Mouse (Mus musculus): ENCODE measurements around the gene Clmn.

The Clmn gene

GRCm38 (mm10) chr12:104812711-104813110 lies 52.2 kb downstream of the Clmn start:
- DNase-seq = peak in 1 of 2 experiments; percentile 19

DNA sequence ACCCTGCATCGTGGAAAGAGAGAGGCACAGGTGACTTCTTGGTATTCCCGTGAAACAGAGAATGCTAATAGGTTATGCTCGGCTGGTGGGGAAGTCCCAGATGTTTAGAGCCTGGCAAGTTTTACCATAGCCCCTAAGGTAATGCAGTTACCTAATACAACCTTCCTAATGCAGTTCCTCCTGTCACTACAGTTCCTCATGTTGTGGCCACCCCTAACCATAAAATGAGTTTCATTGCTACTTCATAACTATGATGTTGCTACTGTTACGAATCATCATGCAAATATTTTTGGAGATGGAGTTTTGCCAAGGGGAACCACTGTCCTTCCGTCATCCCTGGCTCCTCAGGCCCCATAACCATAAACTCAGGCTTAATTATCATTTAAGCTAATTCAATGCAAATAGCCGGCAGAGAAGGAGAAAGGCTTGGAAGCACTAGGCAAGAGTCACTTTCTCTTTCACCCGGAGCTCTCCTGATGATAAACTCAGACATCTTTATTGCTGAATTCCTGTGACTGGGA lies 53.9 kb downstream of the Clmn start:
- DNase-seq = no peak

GRCm38 (mm10) chr12:104808421-104809067 lies 56.3 kb downstream of the Clmn start:
- DNase-seq = no peak

- no peak for DNase-seq
Observed at GRCm38 (mm10) chr12:104806680-104807375, 58.0 kb downstream of the Clmn start.

DNA sequence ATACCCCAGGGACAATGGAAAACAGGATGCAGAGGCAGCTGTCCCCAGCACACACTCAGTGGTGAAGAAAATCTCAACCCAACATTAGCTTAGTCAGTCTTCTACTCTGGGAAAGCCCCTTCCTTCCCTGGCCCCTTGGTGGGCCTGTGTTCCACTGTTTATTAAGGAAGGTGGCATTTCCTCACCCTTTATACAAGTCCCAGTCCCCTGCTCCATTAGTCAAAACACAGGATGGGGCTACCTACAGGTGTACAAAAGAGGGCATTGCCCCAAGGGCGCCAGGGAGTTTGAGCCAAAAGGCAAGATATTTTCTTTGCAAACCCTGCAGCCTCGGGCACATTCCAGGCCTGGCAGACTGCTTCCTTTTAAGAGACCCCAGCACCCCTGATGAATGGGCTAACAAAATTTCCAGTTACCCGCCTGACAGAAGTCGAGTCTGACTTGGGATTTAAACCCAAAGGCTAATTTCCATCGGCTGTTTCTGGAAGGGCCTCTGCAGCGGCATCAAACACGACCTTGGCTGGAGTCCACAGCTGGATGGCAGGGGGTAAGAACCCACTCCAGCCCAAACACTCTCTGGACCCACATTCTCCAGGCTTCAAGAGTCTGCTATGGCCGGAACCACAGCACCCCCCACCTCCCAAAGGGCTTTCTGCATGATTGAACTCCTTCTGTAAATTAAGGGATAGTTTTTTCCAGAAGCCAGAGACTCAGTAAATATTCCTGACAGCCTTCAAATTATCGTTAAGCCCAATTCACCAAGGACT lies 63.2 kb downstream of the Clmn start:
- no peak for DNase-seq

GRCm38 (mm10) chr12:104799365-104799764 lies 65.5 kb downstream of the Clmn start:
- DNase-seq = no peak

GRCm38 (mm10) chr12:104797905-104798304 lies 67.0 kb downstream of the Clmn start:
- no peak for DNase-seq

GRCm38 (mm10) chr12:104796635-104797378 lies 68.1 kb downstream of the Clmn start:
- DNase-seq = no peak

DNA sequence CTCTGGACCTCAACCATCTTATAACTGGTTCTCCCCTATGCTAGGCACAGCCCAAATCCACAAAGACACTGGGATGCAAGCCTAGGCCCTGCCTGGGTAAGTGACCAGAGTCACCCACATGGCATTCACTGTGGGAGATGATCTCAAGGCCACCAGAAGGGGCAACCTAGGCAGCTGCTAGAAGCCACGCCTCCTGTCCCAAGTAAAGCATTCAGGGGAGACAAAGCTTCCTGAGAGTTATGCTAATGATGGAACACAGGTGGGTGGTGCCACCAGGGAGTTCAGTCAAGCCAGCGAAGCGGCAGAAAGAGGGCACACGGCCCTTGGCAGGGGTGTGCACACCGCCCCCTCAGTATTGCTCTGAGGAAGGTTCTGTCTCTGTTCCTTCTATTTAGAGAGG lies 69.9 kb downstream of the Clmn start:
- no peak for DNase-seq

GRCm38 (mm10) chr12:104793486-104793885 lies 71.4 kb downstream of the Clmn start:
- DNase-seq = no peak

- DNase-seq = no peak
Observed at GRCm38 (mm10) chr12:104777603-104778002, 87.3 kb downstream of the Clmn start.

GRCm38 (mm10) chr12:104771941-104772340 lies 92.9 kb downstream of the Clmn start:
- DNase-seq = no peak

GRCm38 (mm10) chr12:104769201-104769785 lies 95.6 kb downstream of the Clmn start:
- no peak for DNase-seq

DNA sequence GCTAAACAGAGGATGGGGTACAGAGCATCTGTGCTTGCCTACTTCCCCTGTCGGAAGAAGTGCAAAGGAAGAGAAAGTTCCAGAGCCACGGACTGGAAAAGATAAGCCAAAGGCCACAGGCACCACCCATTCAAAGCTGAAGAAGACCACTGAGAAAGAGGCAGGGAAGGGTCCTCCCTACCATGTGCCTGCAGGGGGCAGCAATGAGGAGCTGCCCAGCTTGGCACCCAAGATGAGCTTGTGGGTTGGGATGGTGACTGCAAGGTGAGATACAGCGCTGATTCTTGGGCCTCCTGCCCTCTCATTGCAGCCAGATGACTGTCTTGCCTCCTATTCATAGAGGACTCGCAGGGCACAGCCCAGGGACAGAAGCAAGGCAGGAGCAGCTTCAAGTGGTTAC lies 97.7 kb downstream of the Clmn start:
- peak in 1 of 2 experiments; percentile 10 for DNase-seq

DNA sequence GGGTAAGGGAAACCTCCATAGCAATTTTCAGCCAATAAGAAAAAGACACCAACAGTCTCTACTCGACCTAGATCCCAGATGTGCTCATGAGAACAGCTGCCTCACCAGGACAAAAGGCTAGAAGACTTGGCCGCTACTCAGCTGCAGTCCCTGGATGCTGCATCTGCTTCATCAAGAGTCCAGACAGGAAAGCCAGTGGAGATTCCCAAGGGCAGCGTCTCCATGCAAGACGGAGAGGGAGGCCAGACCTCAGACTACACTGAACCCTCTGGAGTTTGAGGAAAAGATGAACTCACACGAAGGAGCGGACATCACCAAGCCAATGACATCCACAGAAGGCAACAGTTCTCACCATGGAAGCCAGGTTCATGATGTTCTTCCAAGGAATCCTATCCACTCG lies 99.1 kb downstream of the Clmn start:
- no peak for DNase-seq

- no peak for DNase-seq
Observed at GRCm38 (mm10) chr12:104765116-104765515, 99.8 kb downstream of the Clmn start.

GRCm38 (mm10) chr12:104763918-104764317 lies 101.0 kb downstream of the Clmn start:
- DNase-seq = no peak

GRCm38 (mm10) chr12:104761411-104761810 lies 103.5 kb downstream of the Clmn start:
- no peak for DNase-seq

GRCm38 (mm10) chr12:104758066-104758465 lies 106.8 kb downstream of the Clmn start:
- no peak for DNase-seq

DNA sequence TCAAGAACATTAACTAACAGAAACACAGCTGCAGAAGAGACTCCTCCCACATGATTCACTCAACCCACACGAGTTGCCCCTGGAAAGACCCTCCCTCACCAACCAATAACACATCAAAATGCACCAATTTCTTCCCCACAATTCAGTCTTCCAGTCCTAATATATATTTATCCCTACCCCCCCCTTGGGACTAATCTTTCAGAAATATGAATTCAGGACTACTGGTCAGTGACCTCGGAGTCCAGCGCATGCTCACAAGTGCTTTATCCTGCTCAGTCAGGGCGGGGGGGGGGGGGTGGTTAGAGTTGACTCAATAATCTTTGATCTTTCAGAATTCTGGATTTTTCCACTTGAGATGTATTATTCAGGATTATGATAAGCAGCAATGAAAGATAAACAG lies 111.2 kb downstream of the Clmn start:
- DNase-seq = no peak

DNA sequence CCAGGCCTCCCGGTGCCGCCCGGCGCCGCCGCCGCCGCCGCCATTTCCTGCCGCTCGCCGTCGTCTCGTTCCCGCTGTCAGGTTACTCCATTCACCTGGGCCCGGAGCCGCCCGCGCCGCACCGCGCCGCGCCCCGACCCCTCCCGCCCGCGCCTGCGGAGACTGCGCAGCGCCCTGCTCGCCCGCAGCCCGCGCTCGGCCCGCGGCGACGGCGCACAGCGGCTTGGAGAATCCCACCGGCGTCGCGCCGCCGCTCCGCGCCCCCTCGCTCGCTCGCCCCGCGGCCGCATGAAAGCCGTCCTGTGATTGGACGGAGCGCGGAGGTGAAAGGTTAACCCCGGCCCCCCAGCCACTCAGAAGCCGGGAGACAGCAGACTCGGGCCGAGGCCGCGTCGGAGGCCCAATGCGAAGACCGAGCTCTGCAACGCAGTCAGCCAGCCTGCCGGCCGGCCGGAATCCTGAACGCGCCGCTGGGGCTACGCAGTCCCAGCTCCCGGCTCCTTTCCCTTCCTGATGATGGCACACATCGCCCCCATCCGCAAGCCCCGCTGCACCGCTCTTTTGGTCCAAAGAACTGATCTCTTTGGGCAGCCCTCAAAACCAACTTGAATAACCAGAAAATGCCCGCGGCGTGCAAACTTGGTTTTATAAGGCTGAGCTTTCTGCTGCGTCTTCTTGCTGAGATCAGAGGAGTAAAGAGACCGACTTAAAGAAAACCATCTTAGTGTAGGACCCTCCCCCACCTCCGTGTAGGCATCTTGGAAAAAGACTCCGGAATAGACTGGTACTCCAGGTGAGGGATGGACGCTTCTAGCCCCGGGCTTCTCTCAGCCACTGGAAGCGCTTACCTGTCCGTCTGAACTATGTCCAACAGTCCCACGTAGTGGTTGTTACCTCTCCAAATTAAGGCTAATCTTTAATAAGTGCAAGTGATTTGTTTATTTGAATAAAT lies 112.8 kb downstream of the Clmn start, which contains the start of gene Dicer1:
Dicer1 (minus strand) TSS at position 139 of the 952 bp plus-strand sequence.
- DNase-seq = peak; percentile 93 to 98
